Mouse (Mus musculus): ENCODE results near the gene Pik3r5. TPM values are rescaled to one million over a fixed set of nuclear protein-coding genes. Genes with fewer than 3 reads are reported as not detected.

Gene Pik3r5
- polyA plus RNA-seq, 1 experiment from 2014 or later: 0.30 TPM

DNA sequence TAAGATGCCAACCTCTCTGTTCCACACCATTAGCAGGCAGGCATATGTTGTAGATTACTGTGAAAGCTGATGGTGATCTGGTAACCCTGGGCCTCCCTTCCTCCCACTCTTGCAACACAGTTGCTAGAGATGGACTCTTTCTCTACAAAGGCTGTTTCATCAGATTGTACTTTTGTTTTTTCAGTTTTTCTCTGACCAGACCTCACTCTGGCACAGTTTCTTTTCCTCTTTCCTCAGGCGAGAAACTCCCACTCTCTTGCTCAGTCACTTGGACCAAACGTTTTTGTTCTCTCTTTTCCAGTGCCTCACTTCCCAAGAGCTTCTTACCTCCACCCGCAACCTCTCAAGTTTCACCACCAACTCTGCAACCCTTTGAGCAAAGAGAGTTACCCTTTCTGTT lies 82.0 kb downstream of the Pik3r5 start:
- Histone ChIP-seq H3K4me1 (ENCODE audit: insufficient read depth) (no peaks in the 10 kb centered on the region), H3K27ac (ENCODE audit: low read depth) (no peak overlapping the region), H3K27me3 (ENCODE audit: insufficient read depth, low read length) (no peaks in the 10 kb centered on the region), H3K36me3 (ENCODE audit: insufficient read depth) (no peaks in the 10 kb centered on the region), H3K9me3 (ENCODE audit: low read depth, low read length) (no peaks in the 10 kb centered on the region), H3K9ac (no peak overlapping the region), H3K4me3 (ENCODE audit: low read depth, low read length) (no peak overlapping the region), H3K4me2 (no peak overlapping the region)
- no peak for ATAC-seq (ENCODE audit: insufficient read depth)
- no peak for DNase-seq
- WGBS: 51% methylated on average over 3 of the region's 3 CpGs
- TF ChIP-seq CTCF (IDR thresholded peaks at IDR 0.05; ENCODE audit: low read depth): no peak

DNA sequence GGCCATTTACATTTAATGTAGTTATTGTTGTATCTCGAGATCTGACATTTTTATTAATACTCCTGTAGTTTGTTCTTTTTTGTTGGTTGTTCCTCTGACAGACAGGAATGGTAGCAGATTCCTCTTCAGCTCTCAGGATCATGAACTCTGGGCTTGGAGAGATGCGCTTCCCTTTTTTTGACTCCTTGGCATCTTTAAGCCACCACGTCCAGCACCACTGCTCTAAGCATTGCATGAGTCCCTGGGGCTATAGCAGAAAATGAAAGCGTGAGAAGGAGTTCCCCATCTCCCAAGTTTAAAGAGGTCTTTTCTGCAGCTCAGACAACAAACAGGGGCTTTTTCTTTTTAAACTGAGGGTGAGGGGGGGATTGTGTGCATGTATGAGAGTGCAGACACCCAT lies 87.4 kb downstream of the Pik3r5 start:
- ATAC-seq (ENCODE audit: insufficient read depth): no peak
- H3K36me3 ChIP-seq (ENCODE audit: insufficient read depth): no peaks in the 10 kb centered on the region
- no peak overlapping the region for H3K27ac ChIP-seq (ENCODE audit: low read depth)
- H3K9ac ChIP-seq: no peak overlapping the region
- no peaks in the 10 kb centered on the region for H3K4me1 ChIP-seq (ENCODE audit: insufficient read depth)
- WGBS: 90% methylated on average over 4 of the region's 4 CpGs
- H3K9me3 ChIP-seq (ENCODE audit: low read depth, low read length): no peaks in the 10 kb centered on the region
- DNase-seq: no peak
- no peak for TF ChIP-seq CTCF (IDR thresholded peaks at IDR 0.05; ENCODE audit: low read depth)
- no peak overlapping the region for H3K4me2 ChIP-seq
- H3K4me3 ChIP-seq (ENCODE audit: low read depth, low read length): no peak overlapping the region
- H3K27me3 ChIP-seq (ENCODE audit: insufficient read depth, low read length): no peaks in the 10 kb centered on the region

DNA sequence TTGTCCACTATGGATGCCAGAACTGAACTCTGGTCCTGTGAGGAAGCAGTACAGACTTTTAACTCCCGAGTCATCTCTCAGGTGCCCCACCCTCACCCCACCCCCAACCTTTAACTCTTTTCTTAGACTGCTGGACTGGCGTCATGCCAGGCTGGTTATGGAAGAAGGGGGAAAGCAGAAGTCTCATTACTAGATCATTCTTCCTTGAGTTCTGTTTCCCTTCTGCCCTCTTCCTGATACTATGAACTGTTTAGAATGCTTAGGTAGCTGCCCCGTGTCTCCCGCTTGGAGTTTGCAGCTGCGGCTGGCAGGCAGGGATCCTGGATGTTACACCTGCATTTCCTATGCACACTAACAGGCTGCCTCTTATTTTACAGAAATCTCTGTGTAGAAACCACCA lies 87.9 kb downstream of the Pik3r5 start:
- Histone ChIP-seq H3K36me3 (ENCODE audit: insufficient read depth) (no peaks in the 10 kb centered on the region), H3K9ac (no peak overlapping the region), H3K27ac (ENCODE audit: low read depth) (no peak overlapping the region), H3K4me3 (ENCODE audit: low read depth, low read length) (no peak overlapping the region), H3K4me1 (ENCODE audit: insufficient read depth) (no peaks in the 10 kb centered on the region), H3K4me2 (no peak overlapping the region), H3K9me3 (ENCODE audit: low read depth, low read length) (no peaks in the 10 kb centered on the region), H3K27me3 (ENCODE audit: insufficient read depth, low read length) (no peaks in the 10 kb centered on the region)
- no peak for TF ChIP-seq CTCF (IDR thresholded peaks at IDR 0.05; ENCODE audit: low read depth)
- ATAC-seq (ENCODE audit: insufficient read depth) (no peak), DNase-seq (no peak)
- WGBS: 77% methylated on average over 5 of the region's 5 CpGs

DNA sequence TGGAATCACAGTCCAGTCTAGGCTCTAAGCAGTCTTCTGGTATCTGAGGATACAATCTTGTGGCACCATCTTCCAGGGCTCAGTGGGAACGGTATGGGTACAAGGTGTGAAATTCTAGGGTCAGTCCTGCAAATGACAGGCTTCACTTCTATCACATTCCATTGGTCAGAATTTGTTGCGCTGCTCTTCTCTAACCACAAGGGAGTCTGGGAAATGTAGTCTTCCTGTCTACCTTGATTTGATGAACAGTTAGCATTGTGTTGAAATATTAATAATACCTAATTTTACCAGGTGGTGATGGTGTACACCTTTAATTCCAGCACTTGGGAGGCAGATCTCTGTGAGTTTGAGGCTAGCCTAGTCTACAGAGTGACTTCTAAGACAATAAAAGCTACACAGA lies 88.5 kb downstream of the Pik3r5 start:
- ATAC-seq (ENCODE audit: insufficient read depth) (no peak), DNase-seq (no peak)
- no peak overlapping the region for H3K4me2 ChIP-seq
- no peaks in the 10 kb centered on the region for H3K9me3 ChIP-seq (ENCODE audit: low read depth, low read length)
- no peaks in the 10 kb centered on the region for H3K27me3 ChIP-seq (ENCODE audit: insufficient read depth, low read length)
- no peaks in the 10 kb centered on the region for H3K4me1 ChIP-seq (ENCODE audit: insufficient read depth)
- no peaks in the 10 kb centered on the region for H3K36me3 ChIP-seq (ENCODE audit: insufficient read depth)
- TF ChIP-seq CTCF (IDR thresholded peaks at IDR 0.05; ENCODE audit: low read depth): no peak
- no peak overlapping the region for H3K4me3 ChIP-seq (ENCODE audit: low read depth, low read length)
- 67% methylated on average over 2 of the region's 2 CpGs for WGBS
- H3K9ac ChIP-seq: no peak overlapping the region
- no peak overlapping the region for H3K27ac ChIP-seq (ENCODE audit: low read depth)

DNA sequence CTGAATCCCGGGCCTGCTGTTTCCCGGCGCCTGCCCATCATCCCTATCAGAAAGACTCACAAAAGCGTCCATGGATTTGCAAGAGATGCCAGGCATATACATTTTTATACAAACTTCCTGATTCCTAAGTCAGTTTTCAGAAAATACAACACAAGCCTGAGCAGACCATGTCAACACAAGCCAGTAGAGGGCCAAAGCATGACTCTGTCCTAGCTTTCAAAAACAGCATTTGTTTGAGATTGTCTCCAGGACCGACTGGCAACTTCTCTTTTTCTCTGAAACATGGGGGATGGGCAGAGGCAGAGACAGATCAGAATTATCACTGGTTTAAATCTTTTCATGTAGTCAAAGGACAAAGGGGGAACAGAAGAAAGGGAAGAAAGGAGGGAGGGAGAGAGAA lies 89.4 kb downstream of the Pik3r5 start:
- Histone ChIP-seq H3K27ac (ENCODE audit: low read depth) (no peak overlapping the region), H3K9ac (no peak overlapping the region), H3K4me1 (ENCODE audit: insufficient read depth) (no peaks in the 10 kb centered on the region), H3K9me3 (ENCODE audit: low read depth, low read length) (no peaks in the 10 kb centered on the region), H3K27me3 (ENCODE audit: insufficient read depth, low read length) (no peaks in the 10 kb centered on the region), H3K4me3 (ENCODE audit: low read depth, low read length) (no peak overlapping the region), H3K36me3 (ENCODE audit: insufficient read depth) (no peaks in the 10 kb centered on the region), H3K4me2 (no peak overlapping the region)
- 72% methylated on average over 5 of the region's 5 CpGs for WGBS
- no peak for DNase-seq
- ATAC-seq (ENCODE audit: insufficient read depth): no peak
- no peak for TF ChIP-seq CTCF (IDR thresholded peaks at IDR 0.05; ENCODE audit: low read depth)

DNA sequence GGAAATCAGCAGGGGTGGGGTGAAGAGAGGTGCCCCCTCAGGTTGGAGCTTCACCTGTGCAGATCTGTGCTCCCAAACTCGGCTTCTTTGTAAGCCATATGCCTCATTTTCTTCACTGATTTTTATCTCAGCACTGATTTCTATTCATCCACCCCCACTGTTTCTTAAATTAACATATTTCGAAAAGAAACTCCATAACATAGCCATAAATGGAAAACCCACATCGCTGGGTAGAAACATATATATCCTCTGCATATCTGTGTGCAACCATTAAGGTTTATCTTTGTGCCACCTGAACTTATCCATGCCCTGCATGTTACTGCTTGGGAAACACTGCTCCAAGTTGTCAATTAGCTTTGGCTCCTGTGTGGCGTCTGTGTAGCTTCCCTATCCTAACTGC lies 94.5 kb downstream of the Pik3r5 start:
- Histone ChIP-seq H3K9me3 (ENCODE audit: low read depth, low read length) (no peaks in the 10 kb centered on the region), H3K4me3 (ENCODE audit: low read depth, low read length) (no peak overlapping the region), H3K4me2 (no peak overlapping the region), H3K9ac (no peak overlapping the region), H3K36me3 (ENCODE audit: insufficient read depth) (no peaks in the 10 kb centered on the region), H3K4me1 (ENCODE audit: insufficient read depth) (no peaks in the 10 kb centered on the region), H3K27me3 (ENCODE audit: insufficient read depth, low read length) (no peaks in the 10 kb centered on the region), H3K27ac (ENCODE audit: low read depth) (no peak overlapping the region)
- 70% methylated on average over 4 of the region's 4 CpGs for WGBS
- ATAC-seq (ENCODE audit: insufficient read depth) (no peak), DNase-seq (no peak)
- no peak for TF ChIP-seq CTCF (IDR thresholded peaks at IDR 0.05; ENCODE audit: low read depth)

DNA sequence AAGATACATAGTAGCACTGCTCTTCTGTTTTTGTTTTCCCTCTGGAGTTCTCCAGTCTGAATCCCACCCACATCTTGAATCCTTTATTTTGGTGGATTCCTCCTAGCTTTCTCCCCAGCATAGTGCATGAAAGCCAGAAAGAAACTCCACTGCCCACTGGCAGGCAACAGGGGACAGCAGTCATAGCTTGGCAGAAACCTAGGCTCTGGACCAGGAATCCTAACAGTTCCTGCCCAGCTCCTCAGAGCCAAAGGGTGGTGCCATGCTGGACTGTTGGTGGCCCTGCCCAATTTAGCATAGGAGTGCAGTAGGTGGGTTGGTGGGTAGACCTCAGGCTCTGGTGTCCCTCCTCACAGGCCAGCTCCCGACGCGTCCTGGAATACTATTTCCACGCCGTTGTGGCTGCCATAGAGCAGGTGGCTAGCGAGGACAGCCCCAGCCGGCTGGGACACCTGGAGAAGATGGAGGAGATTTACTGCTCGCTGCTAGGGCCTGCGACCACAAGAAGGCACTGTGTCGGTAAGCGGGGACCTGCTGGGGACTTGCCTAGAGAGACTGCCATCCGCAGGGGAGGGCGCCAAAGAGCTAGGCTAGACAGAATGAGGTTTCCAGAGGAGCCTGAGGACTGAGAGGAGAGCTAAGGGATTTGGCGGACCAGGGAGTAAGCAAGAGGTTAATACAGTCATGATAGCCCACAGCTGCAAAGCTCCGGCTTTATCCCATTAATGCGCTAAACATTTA lies 99.3 kb downstream of the Pik3r5 start:
- no peaks in the 10 kb centered on the region for H3K4me1 ChIP-seq (ENCODE audit: insufficient read depth)
- H3K9ac ChIP-seq: no peak overlapping the region
- H3K4me3 ChIP-seq (ENCODE audit: low read depth, low read length): no peak overlapping the region
- DNase-seq (peak; percentile 76), ATAC-seq (ENCODE audit: insufficient read depth) (peak; percentile 65)
- 24% methylated on average over 16 of the region's 16 CpGs for WGBS
- H3K27me3 ChIP-seq (ENCODE audit: insufficient read depth, low read length): no peaks in the 10 kb centered on the region
- H3K36me3 ChIP-seq (ENCODE audit: insufficient read depth): no peaks in the 10 kb centered on the region
- peak; percentile 73 for TF ChIP-seq CTCF (IDR thresholded peaks at IDR 0.05; ENCODE audit: low read depth)
- H3K9me3 ChIP-seq (ENCODE audit: low read depth, low read length): no peaks in the 10 kb centered on the region
- H3K27ac ChIP-seq (ENCODE audit: low read depth): no peak overlapping the region
- H3K4me2 ChIP-seq: no peak overlapping the region
